Mouse (Mus musculus): ENCODE results near the gene Retreg1. TPM values are rescaled to one million over a fixed set of nuclear protein-coding genes. Genes with fewer than 3 reads are reported as not detected.

The Retreg1 gene
- polyA plus RNA-seq, 1 experiment from 2014 or later, result 8.2 TPM

GRCm38 (mm10) chr15:25821981-25822380 is 21.0 kb upstream of the Retreg1 start:
- Histone ChIP-seq H3K36me3 (ENCODE audit: control insufficient read depth, insufficient read depth) (no peaks in the 10 kb centered on the region), H3K9ac (replicated peaks; ENCODE audit: low read depth, low read length) (no peak overlapping the region), H3K9me3 (ENCODE audit: control insufficient read depth, low read length) (no peaks in the 10 kb centered on the region), H3K4me1 (replicated peaks; ENCODE audit: control insufficient read depth, insufficient read depth, low read length) (no peaks in the 10 kb centered on the region), H3K27ac (ENCODE audit: low read length) (no peak overlapping the region), H3K4me3 (replicated peaks; ENCODE audit: low read length) (no peak overlapping the region), H3K4me2 (ENCODE audit: low read length) (no peak overlapping the region), H3K27me3 (replicated peaks; ENCODE audit: control insufficient read depth, insufficient read depth, low read length) (no peaks in the 10 kb centered on the region)
- no peak for ATAC-seq

GRCm38 (mm10) chr15:25822656-25823055 is 20.3 kb upstream of the Retreg1 start:
- Histone ChIP-seq H3K27me3 (replicated peaks; ENCODE audit: control insufficient read depth, insufficient read depth, low read length) (no peaks in the 10 kb centered on the region), H3K4me3 (replicated peaks; ENCODE audit: low read length) (no peak overlapping the region), H3K36me3 (ENCODE audit: control insufficient read depth, insufficient read depth) (no peaks in the 10 kb centered on the region), H3K4me1 (replicated peaks; ENCODE audit: control insufficient read depth, insufficient read depth, low read length) (no peaks in the 10 kb centered on the region), H3K9me3 (ENCODE audit: control insufficient read depth, low read length) (no peaks in the 10 kb centered on the region), H3K27ac (ENCODE audit: low read length) (no peak overlapping the region), H3K9ac (replicated peaks; ENCODE audit: low read depth, low read length) (no peak overlapping the region), H3K4me2 (ENCODE audit: low read length) (no peak overlapping the region)
- ATAC-seq, result no peak
- 57% methylated on average over 3 of the region's 3 CpGs for WGBS

GRCm38 (mm10) chr15:25826531-25826961 is 16.4 kb upstream of the Retreg1 start:
- Histone ChIP-seq H3K4me3 (replicated peaks; ENCODE audit: low read length) (no peak overlapping the region), H3K27me3 (replicated peaks; ENCODE audit: control insufficient read depth, insufficient read depth, low read length) (no peaks in the 10 kb centered on the region), H3K27ac (ENCODE audit: low read length) (no peak overlapping the region), H3K36me3 (ENCODE audit: control insufficient read depth, insufficient read depth) (no peaks in the 10 kb centered on the region), H3K4me2 (ENCODE audit: low read length) (no peak overlapping the region), H3K9ac (replicated peaks; ENCODE audit: low read depth, low read length) (no peak overlapping the region), H3K9me3 (ENCODE audit: control insufficient read depth, low read length) (no peaks in the 10 kb centered on the region), H3K4me1 (replicated peaks; ENCODE audit: control insufficient read depth, insufficient read depth, low read length) (no peaks in the 10 kb centered on the region)
- no peak for ATAC-seq
- 87% methylated on average over 8 of the region's 8 CpGs for WGBS

GRCm38 (mm10) chr15:25828464-25828863 is 14.5 kb upstream of the Retreg1 start:
- 81% methylated on average over 10 of the region's 10 CpGs for WGBS

GRCm38 (mm10) chr15:25830426-25830825 is 12.6 kb upstream of the Retreg1 start:
- ATAC-seq, result no peak

More at GRCm38 (mm10) chr15:25828464-25828863, 14.5 kb upstream of the Retreg1 start:
- Histone ChIP-seq H3K27ac (ENCODE audit: low read length) (no peak overlapping the region), H3K9me3 (ENCODE audit: control insufficient read depth, low read length) (no peaks in the 10 kb centered on the region), H3K9ac (replicated peaks; ENCODE audit: low read depth, low read length) (no peak overlapping the region), H3K27me3 (replicated peaks; ENCODE audit: control insufficient read depth, insufficient read depth, low read length) (no peaks in the 10 kb centered on the region), H3K4me2 (ENCODE audit: low read length) (no peak overlapping the region), H3K36me3 (ENCODE audit: control insufficient read depth, insufficient read depth) (no peaks in the 10 kb centered on the region), H3K4me1 (replicated peaks; ENCODE audit: control insufficient read depth, insufficient read depth, low read length) (no peaks in the 10 kb centered on the region), H3K4me3 (replicated peaks; ENCODE audit: low read length) (no peak overlapping the region)
- ATAC-seq, result no peak

GRCm38 (mm10) chr15:25834282-25834681 is 8.7 kb upstream of the Retreg1 start:
- Histone ChIP-seq H3K4me3 (replicated peaks; ENCODE audit: low read length) (no peak overlapping the region), H3K27me3 (replicated peaks; ENCODE audit: control insufficient read depth, insufficient read depth, low read length) (no peaks in the 10 kb centered on the region), H3K36me3 (ENCODE audit: control insufficient read depth, insufficient read depth) (no peaks in the 10 kb centered on the region), H3K4me1 (replicated peaks; ENCODE audit: control insufficient read depth, insufficient read depth, low read length) (no peaks in the 10 kb centered on the region), H3K9me3 (ENCODE audit: control insufficient read depth, low read length) (no peaks in the 10 kb centered on the region), H3K9ac (replicated peaks; ENCODE audit: low read depth, low read length) (no peak overlapping the region), H3K27ac (ENCODE audit: low read length) (no peak overlapping the region), H3K4me2 (ENCODE audit: low read length) (no peak overlapping the region)
- WGBS, result 86% methylated on average over 2 of the region's 2 CpGs
- ATAC-seq, result no peak

More at GRCm38 (mm10) chr15:25830426-25830825, 12.6 kb upstream of the Retreg1 start:
- no peak overlapping the region for H3K27ac ChIP-seq (ENCODE audit: low read length)
- H3K9me3 ChIP-seq (ENCODE audit: control insufficient read depth, low read length), result no peaks in the 10 kb centered on the region
- H3K4me1 ChIP-seq (replicated peaks; ENCODE audit: control insufficient read depth, insufficient read depth, low read length), result no peaks in the 10 kb centered on the region
- H3K36me3 ChIP-seq (ENCODE audit: control insufficient read depth, insufficient read depth), result no peaks in the 10 kb centered on the region
- H3K27me3 ChIP-seq (replicated peaks; ENCODE audit: control insufficient read depth, insufficient read depth, low read length), result no peaks in the 10 kb centered on the region
- WGBS, result 81% methylated on average over 2 of the region's 2 CpGs
- H3K4me2 ChIP-seq (ENCODE audit: low read length), result no peak overlapping the region
- H3K9ac ChIP-seq (replicated peaks; ENCODE audit: low read depth, low read length), result no peak overlapping the region
- H3K4me3 ChIP-seq (replicated peaks; ENCODE audit: low read length), result no peak overlapping the region

GRCm38 (mm10) chr15:25834920-25835674 is 7.9 kb upstream of the Retreg1 start:
- Histone ChIP-seq H3K4me2 (ENCODE audit: low read length) (no peak overlapping the region), H3K36me3 (ENCODE audit: control insufficient read depth, insufficient read depth) (no peaks in the 10 kb centered on the region), H3K27ac (ENCODE audit: low read length) (no peak overlapping the region), H3K9me3 (ENCODE audit: control insufficient read depth, low read length) (no peaks in the 10 kb centered on the region), H3K27me3 (replicated peaks; ENCODE audit: control insufficient read depth, insufficient read depth, low read length) (no peaks in the 10 kb centered on the region), H3K4me1 (replicated peaks; ENCODE audit: control insufficient read depth, insufficient read depth, low read length) (no peaks in the 10 kb centered on the region), H3K9ac (replicated peaks; ENCODE audit: low read depth, low read length) (no peak overlapping the region), H3K4me3 (replicated peaks; ENCODE audit: low read length) (no peak overlapping the region)
- WGBS, result 91% methylated on average over 17 of the region's 17 CpGs
- ATAC-seq, result no peak

- Histone ChIP-seq H3K27ac (ENCODE audit: low read length) (no peak overlapping the region), H3K4me1 (replicated peaks; ENCODE audit: control insufficient read depth, insufficient read depth, low read length) (peaks cover 12% of the 10 kb centered on the region)
- 13% methylated on average over 16 of the region's 16 CpGs for WGBS
Measured at GRCm38 (mm10) chr15:25842462-25843085, 406 bp upstream of the Retreg1 start.

GRCm38 (mm10) chr15:25844013-25844570 is 1.1 kb downstream of the Retreg1 start:
- Histone ChIP-seq H3K9me3 (ENCODE audit: control insufficient read depth, low read length) (no peaks in the 10 kb centered on the region), H3K4me2 (ENCODE audit: low read length) (peak overlapping the region; percentile 97), H3K4me1 (replicated peaks; ENCODE audit: control insufficient read depth, insufficient read depth, low read length) (peaks cover 12% of the 10 kb centered on the region), H3K27ac (ENCODE audit: low read length) (no peak overlapping the region), H3K27me3 (replicated peaks; ENCODE audit: control insufficient read depth, insufficient read depth, low read length) (peaks cover 4% of the 10 kb centered on the region), H3K36me3 (ENCODE audit: control insufficient read depth, insufficient read depth) (no peaks in the 10 kb centered on the region), H3K4me3 (replicated peaks; ENCODE audit: low read length) (peak overlapping the region; percentile 98), H3K9ac (replicated peaks; ENCODE audit: low read depth, low read length) (no peak overlapping the region; the same call in 1 of the 2 replicates)
- ATAC-seq, result no peak
- 15% methylated on average over 11 of the region's 11 CpGs for WGBS

More at GRCm38 (mm10) chr15:25842462-25843085, 406 bp upstream of the Retreg1 start:
- Histone ChIP-seq H3K9me3 (ENCODE audit: control insufficient read depth, low read length) (no peaks in the 10 kb centered on the region), H3K27me3 (replicated peaks; ENCODE audit: control insufficient read depth, insufficient read depth, low read length) (peaks cover 4% of the 10 kb centered on the region), H3K4me3 (replicated peaks; ENCODE audit: low read length) (peak overlapping the region; percentile 98), H3K36me3 (ENCODE audit: control insufficient read depth, insufficient read depth) (no peaks in the 10 kb centered on the region), H3K9ac (replicated peaks; ENCODE audit: low read depth, low read length) (peak overlapping the region; percentile 96), H3K4me2 (ENCODE audit: low read length) (peak overlapping the region; percentile 97)
- ATAC-seq, result no peak
